Mouse (Mus musculus) ZHBTc4 (cell line): Measurements from ENCODE around the gene Gm8773.

Experiments used
- DNase-seq: peaks from one replicate; pipeline ENCODE4 v3.0.0-alpha.2; 2011; ENCODE audit warnings: low read depth, low spot score

Gm8773 gene

GRCm38 (mm10) chr5:5573749-5574317 lies at the start of gene Gm8773:
Gm8773 (plus strand) TSS chr5:5573799.
- DNase-seq = peak; percentile 68

GRCm38 (mm10) chr5:5533656-5534420 lies 39.8 kb upstream of the Gm8773 start:
- peak; percentile 17 for DNase-seq

- no peak for DNase-seq
Measured at GRCm38 (mm10) chr5:5536131-5536530, 37.5 kb upstream of the Gm8773 start.

DNA sequence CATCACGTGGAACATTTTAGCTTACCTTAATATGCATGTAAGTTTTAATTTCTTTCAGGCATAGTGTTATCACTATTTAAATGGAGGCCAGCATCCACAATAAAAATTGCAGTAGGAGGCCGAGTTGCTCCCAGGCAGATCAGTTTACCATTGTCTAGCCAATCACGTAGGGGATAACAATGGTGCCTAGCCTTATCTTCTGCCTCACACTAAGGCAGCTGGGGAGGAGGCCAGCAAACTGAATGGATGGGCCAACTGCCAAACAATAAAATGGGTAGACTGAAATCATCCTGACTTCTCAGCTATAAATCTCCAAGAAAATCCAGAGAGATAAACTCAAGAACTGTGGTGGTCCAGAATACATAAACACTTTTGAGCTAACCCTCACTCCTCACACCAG lies 33.8 kb upstream of the Gm8773 start:
- DNase-seq = no peak

GRCm38 (mm10) chr5:5540385-5540784 lies 33.2 kb upstream of the Gm8773 start:
- peak; percentile 12 for DNase-seq

DNA sequence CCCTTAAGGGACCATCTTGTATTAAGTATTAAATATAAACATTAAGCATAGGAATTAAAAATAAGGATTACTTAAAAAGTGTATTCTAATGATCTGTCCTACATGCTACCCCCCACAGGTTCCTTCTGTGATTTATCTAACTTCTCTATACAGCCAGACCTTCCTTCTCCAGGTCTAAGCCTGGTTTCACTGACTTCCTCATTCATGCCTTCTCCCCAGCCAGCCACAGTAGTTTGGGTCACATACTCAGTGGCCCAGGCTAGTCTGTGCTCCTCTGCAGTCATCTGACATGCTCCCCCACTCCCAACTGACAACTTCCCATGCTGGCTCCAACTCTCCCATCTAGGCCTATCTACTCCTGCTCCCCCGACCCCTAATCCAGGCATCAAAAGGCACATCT lies 22.5 kb upstream of the Gm8773 start:
- DNase-seq = no peak

- peak; percentile 97 for DNase-seq
Measured at GRCm38 (mm10) chr5:5559079-5559740, 14.4 kb upstream of the Gm8773 start, which contains the start of gene Gtpbp10. Gtpbp10 (minus strand) TSS chr5:5559538.

- DNase-seq = no peak
Measured at GRCm38 (mm10) chr5:5559798-5560197, 13.8 kb upstream of the Gm8773 start.

GRCm38 (mm10) chr5:5561041-5561706 lies 12.4 kb upstream of the Gm8773 start:
- DNase-seq = peak; percentile 61

DNA sequence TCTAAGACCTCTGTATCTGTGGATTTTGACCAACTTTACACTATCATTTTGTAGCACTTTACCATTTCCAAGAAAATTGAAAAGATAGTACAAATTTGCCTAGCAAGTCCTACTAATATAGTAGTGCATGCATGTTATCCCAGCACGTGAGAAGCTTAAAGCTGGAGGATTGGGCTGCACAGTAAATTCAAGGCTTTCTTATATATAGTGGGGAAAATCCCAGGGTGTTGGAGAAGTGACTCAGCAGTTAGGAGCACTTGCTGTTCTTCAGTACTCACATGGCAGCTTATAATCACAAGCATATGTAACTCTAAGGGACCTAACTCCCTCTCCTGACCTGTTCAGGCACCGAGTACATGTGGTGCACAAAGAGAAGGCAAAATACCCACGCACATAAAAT lies 11.2 kb upstream of the Gm8773 start:
- DNase-seq = no peak

DNA sequence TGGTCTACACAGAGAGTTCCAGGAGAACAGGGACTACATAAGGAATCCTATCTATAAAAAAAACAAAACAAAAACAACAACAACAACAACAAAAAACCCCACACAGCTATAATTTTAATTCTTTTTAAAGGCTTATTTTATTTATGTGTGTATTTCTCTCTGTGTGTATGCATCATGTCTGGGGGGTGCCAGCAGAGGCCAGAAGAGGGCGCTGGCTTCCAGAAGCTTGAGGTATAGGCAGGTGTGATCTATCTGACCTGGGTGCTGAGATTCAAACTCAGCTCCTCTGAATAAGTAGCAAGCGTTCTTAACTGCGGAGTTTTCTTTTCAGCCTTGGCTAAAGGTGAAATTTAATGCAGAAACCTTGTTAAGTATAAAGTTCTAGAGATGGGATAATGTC lies 14.1 kb downstream of the Gm8773 start:
- DNase-seq = peak; percentile 56

- DNase-seq = no peak
Measured at GRCm38 (mm10) chr5:5610540-5610939, 36.9 kb downstream of the Gm8773 start.

DNA sequence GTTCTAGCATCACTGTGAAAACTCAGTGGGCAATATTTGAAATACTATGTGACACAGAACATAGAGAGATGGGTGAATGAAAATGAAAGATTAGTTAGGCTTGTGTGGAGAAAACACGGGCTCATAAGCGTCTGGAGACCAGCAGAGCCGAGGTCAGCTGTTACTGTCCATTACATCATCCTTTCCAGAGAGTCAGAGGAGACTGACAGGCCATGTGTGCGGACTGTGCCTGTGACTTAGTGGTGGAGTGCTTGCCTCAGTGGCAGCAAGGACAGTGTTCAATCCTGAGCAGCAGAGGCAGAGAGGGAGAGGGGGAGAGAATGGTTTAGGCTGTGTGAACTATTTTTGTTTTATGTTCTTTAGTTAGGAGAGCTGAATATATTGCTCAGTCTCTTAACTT lies 44.7 kb downstream of the Gm8773 start:
- no peak for DNase-seq

- DNase-seq = no peak
Measured at GRCm38 (mm10) chr5:5625491-5625890, 51.9 kb downstream of the Gm8773 start.
